Mouse (Mus musculus): ENCODE results near the gene Cep128. TPM values are rescaled to one million over a fixed set of nuclear protein-coding genes. Genes with fewer than 3 reads are reported as not detected.

Gene Cep128
- total RNA-seq, 2 experiments from 2014 or later: 62.2 to 87.1 TPM

GRCm38 (mm10) chr12:91067083-91067441 lies 317.1 kb downstream of the Cep128 start:
- ATAC-seq (replicated peaks; ENCODE audit: low FRiP score, low TSS enrichment, poor library complexity, severe bottlenecking): no peak

- ATAC-seq (replicated peaks; ENCODE audit: low FRiP score, low TSS enrichment, poor library complexity, severe bottlenecking): no peak
These were observed 317.7 kb downstream of the Cep128 start for GRCm38 (mm10) chr12:91066286-91067082.

GRCm38 (mm10) chr12:91065423-91065822 lies 318.8 kb downstream of the Cep128 start:
- ATAC-seq (replicated peaks; ENCODE audit: low FRiP score, low TSS enrichment, poor library complexity, severe bottlenecking): no peak

DNA sequence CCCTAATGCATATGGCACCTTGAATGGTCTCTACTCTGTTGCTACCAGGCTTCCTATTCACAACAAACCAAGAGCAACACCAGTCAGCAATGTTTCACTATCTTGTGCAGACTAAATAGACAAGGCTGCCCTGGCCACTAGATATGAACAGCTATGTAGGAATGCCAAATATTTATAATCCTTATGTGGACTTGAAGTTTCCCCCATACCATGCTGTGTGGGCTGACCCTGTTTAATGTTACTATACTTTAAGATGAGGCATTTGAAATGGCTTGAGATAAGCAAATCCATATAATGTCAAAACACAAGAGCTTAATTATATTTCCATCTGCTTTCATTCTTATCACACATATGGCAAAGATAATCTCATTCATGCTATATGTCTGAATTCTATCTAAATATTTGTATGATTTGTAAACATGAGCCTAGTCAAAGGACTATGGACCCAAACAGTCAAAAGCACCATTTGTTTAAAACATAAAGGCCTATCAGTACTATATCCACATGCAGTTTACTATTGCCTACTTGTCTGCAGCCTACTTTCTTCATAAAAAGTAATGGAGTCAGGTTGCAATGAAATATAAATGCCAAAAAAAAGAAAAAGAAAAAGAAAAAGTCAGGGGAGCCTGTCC lies 319.7 kb downstream of the Cep128 start:
- ATAC-seq (replicated peaks; ENCODE audit: low FRiP score, low TSS enrichment, poor library complexity, severe bottlenecking): no peak

GRCm38 (mm10) chr12:91063337-91064015 lies 320.7 kb downstream of the Cep128 start:
- ATAC-seq (replicated peaks; ENCODE audit: low FRiP score, low TSS enrichment, poor library complexity, severe bottlenecking): no peak

DNA sequence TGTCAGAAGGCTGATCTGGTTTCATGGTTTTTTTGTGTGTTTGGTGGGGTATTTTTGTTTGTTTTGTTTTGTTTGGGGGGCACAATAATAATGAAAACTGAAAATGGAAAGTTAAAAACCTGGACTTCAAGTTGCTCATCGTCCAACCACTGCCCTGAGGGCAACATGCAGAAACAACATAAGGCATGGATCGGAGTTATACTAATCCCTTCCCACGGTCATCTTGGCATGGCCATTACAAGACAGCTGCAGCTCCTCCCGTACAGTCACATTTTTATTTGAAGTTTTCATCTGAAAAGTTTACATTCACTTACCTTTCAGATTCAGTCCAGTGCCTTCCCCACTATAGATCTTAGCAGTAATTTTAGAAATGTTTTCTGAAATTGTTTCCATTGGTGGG lies 321.5 kb downstream of the Cep128 start:
- ATAC-seq (replicated peaks; ENCODE audit: low FRiP score, low TSS enrichment, poor library complexity, severe bottlenecking): no peak

DNA sequence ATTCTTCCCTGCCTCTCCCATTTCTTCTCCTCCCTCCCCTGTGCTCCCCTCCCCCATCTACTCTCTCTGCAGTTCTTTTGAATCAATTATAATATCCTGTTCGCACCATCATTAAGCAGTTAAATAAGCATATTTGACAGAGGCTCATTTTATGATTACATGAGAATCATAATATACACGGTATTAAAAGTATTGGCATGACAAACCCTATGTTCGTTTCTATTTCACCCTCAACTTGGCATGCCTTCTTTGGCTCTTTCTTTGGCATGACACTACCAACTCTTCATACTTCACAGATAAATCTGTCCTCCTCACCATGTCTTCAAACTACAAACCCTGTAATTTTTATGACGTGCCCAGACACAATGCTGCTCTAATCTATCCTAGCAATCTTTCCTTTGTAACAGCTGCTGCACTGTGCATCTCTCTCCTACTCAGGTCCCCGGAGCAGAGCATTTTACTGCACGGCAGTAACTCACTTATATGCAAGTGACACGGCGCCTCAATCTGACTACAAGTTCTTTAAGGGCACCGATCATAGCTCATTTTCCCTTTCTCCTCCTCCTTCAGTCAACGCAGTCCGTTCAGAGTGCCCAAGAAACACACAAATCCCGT lies 324.4 kb downstream of the Cep128 start:
- ATAC-seq (replicated peaks; ENCODE audit: low FRiP score, low TSS enrichment, poor library complexity, severe bottlenecking): no peak

- ATAC-seq (replicated peaks; ENCODE audit: low FRiP score, low TSS enrichment, poor library complexity, severe bottlenecking): no peak
These were observed 327.3 kb downstream of the Cep128 start for GRCm38 (mm10) chr12:91056885-91057284.

- no peak for ATAC-seq (replicated peaks; ENCODE audit: low FRiP score, low TSS enrichment, poor library complexity, severe bottlenecking)
These were observed 331.9 kb downstream of the Cep128 start for GRCm38 (mm10) chr12:91052301-91052700.

- no peak for ATAC-seq (replicated peaks; ENCODE audit: low FRiP score, low TSS enrichment, poor library complexity, severe bottlenecking)
These were observed 333.4 kb downstream of the Cep128 start for GRCm38 (mm10) chr12:91050593-91051325.

- ATAC-seq (replicated peaks; ENCODE audit: low FRiP score, low TSS enrichment, poor library complexity, severe bottlenecking): no peak
These were observed 342.8 kb downstream of the Cep128 start for GRCm38 (mm10) chr12:91041363-91041762.

DNA sequence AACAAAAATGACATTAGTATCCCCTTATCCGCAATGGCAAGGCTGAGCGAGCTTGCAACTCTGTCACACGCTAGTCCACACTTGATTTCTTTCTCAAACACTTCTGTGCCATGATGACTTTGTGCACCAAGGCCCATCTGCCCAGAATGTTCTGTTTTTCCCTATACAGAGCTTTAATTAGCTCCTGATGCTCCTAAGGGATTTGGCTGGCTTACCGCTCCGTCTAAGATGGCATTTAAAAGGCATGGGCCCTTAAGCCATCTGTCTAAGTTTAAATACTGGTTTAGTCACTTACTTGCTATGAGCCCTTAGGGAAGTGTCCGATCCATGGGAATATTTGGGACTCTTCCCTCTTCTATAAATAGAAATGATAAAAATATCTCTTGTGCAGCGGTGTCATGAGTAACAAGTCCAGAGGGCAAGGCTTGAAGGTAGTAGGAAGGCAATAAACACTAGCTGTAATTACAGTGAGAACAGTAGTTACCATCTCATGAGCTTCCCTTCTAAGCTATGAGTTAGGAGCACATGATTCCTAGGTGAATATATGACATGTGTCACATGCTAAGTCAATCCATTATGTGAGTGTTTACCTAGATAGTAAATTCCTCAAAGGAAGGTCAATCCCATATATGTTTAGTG lies 343.8 kb downstream of the Cep128 start:
- no peak for ATAC-seq (replicated peaks; ENCODE audit: low FRiP score, low TSS enrichment, poor library complexity, severe bottlenecking)

GRCm38 (mm10) chr12:91029116-91029515 lies 355.1 kb downstream of the Cep128 start:
- ATAC-seq (replicated peaks; ENCODE audit: low FRiP score, low TSS enrichment, poor library complexity, severe bottlenecking): no peak

- no peak for ATAC-seq (replicated peaks; ENCODE audit: low FRiP score, low TSS enrichment, poor library complexity, severe bottlenecking)
These were observed 356.5 kb downstream of the Cep128 start for GRCm38 (mm10) chr12:91027681-91028080.

DNA sequence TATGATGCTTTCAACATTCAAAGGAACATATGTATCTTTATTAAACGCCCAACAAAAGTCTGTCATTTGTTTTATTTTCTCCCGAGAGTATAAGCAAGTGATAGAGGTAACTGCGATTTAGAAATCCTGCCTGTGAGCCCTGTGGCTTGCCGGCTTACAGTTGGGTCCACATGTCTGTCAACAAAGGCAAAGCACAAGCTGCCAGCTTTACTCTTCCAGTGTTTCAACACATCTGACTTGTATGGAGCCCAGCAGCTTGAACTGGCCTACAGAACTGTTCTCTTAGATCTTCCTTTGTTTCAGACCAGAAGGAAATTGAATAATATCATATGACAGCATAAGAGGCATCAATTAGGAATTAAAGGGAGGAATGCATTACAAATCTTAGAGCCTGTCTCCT lies 357.1 kb downstream of the Cep128 start:
- no peak for ATAC-seq (replicated peaks; ENCODE audit: low FRiP score, low TSS enrichment, poor library complexity, severe bottlenecking)

- ATAC-seq (replicated peaks; ENCODE audit: low FRiP score, low TSS enrichment, poor library complexity, severe bottlenecking): no peak
These were observed 369.1 kb downstream of the Cep128 start for GRCm38 (mm10) chr12:91015075-91015474.

- ATAC-seq (replicated peaks; ENCODE audit: low FRiP score, low TSS enrichment, poor library complexity, severe bottlenecking): peak; percentile 65
These were observed 371.2 kb downstream of the Cep128 start for GRCm38 (mm10) chr12:91013043-91013442.

DNA sequence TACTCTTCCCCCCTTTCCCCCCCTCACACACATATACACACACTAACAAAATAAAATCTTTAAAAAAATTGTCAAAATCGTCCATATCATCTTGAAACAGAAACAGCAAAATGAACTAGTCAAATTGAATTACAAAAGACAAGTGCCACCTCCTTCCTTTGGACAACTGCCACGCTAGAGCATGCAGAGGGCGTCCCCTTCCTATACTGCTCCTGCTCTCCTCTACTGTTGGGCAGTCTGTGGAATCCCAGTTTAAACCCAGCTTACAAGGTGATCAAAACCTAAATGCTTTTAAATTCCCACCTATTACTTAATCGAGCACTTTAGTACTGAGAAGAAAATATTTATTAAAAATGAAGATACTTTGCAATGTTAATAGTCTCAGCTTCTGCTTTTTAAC lies 372.0 kb downstream of the Cep128 start:
- ATAC-seq (replicated peaks; ENCODE audit: low FRiP score, low TSS enrichment, poor library complexity, severe bottlenecking): no peak

GRCm38 (mm10) chr12:91008736-91009135 lies 375.5 kb downstream of the Cep128 start:
- ATAC-seq (replicated peaks; ENCODE audit: low FRiP score, low TSS enrichment, poor library complexity, severe bottlenecking): no peak
